Mouse (Mus musculus) mouse embryonic stem cell (cell line): ENCODE data around the gene Sit1.

Experiments
- in situ Hi-C, 2 experiments: fragments of 300-500 bp; cut with MboI; formaldehyde crosslinking; loops; 1 replicate in 1 of 2; 3 replicates in 1 of 2; pipeline ENCODE4 v1.14.3; 2019 to 2020; ENCODE audit warnings: low sequenced_read_pairs in 2 of 2, low pct_unique_long_range_greater_than_20kb in 1 of 2, mixed read lengths in 1 of 2; ENCODE audit not compliant: unreplicated experiment in 1 of 2

Sit1 gene

DNA sequence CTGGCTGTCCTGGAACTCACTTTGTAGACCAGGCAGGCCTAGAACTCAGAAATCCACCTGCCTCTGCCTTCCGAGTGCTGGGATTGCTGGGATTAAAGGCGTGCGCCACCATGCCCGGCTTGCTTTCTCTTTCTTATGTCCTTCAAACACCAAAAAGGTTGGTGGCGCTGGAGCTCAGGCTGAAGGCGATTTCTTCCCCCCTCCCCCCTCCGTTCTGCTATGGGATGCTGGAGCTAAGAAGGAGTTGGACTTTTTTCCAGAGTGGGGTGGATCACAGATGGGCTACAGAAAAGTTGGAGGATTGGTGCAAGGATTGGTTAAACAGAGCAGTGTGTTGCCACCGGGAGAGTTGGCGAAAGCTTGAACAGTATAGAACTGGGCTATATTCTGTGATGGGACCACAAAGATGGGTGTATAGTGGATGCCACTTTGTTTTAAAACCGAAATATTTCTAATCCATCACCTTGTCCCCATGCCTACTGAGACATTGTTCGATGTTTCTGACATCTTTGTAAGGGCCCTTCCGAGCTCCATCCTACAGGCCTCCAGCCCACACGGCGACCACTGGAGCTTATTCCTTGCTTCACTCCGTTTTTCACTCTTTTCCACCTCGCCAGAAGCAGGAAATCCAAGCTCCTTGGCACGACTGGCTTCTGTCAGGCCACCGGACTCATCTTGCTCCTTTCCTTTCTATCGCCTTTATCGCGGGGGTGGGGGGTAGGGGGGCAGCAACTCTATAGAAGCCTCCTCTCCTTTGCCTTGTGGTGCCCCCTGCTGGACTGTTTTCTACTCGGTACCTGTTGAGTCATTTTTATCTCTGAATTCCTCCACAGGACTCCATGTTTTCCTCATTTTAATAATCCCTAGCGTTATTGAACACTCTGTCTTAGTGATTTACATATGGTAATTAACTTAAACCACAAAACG is 4.4 kb downstream of the Sit1 start:
- in situ Hi-C loops: loop anchor here in 1 of 2 experiments (5.0 kb wide), 1 partner anchor 37 kb away; the partner anchor contains the start of gene Tesk1

DNA sequence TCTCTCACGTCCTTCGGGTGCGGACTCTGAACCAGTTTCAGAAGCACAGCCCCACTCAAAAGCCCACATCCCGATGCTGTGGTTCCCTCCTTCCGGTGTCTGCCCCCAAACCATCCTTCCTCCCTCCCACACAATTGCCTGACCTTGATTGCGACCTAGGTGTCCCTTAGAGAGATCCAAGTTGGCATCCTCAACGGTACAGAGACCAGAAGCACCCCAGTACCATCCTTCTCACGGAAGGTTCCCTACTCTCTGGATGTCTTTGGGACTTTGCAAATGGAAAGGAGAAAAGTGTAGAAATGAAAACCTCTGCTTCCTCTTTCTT is 5.0 kb downstream of the Sit1 start:
- in situ Hi-C loops: loop anchor here in 1 of 2 experiments (5.0 kb wide), 1 partner anchor 36 kb away; the partner anchor contains the start of gene Tesk1

DNA sequence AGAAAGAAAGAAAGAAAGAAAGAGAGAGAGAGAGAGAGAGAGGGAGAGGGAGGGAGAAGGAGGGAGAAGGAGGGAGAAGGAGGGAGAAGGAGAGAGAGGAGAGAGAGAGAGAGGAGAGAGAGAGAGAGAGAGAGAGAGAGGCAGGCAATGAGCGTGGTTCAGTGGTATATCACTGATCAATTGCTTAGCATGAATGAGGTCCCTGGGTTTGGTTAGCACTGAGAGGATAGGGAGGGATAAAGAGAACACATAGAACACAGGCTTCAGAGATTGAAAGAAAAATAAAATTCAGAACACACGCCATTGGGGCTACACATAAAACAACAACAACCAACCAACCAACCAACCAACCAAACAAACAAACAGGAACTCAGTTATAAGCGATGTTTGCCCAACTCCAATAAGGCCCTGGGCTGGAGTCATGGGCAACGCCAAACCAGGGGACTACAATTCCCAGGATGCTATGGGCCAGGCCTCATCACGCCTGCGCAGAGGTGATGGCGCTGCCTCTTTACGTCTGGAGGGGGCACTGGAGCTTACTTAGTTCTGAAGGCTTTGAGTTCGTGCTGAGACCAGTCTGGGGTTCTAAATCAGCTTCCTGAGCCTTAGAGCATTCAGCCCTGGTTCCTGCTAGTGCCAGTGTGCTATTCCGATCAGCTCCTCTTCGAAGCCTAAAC is 5.5 kb downstream of the Sit1 start:
- in situ Hi-C loops: loop anchor here in 1 of 2 experiments (5.0 kb wide), 1 partner anchor 36 kb away; the partner anchor contains the start of gene Tesk1

DNA sequence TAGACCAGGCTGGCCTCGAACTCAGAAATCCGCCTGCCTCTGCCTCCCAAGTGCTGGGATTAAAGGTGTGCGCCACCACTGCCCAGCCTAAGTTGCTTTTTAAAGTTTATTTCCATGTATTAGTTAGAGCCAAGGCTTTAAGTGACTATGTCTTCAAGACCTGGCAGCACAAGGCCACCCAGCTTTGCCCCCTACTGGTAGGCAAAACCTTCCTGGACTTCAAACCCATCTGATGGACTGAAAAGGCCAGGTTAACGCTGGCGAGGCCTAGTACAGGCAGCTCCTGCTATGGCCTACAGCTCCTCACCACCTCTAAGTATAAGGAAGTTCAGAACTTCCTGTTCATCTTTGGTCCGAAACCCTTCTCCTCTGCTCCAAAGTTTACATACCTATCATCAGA is 6.9 kb downstream of the Sit1 start:
- in situ Hi-C loops: loop anchor here in 1 of 2 experiments (5.0 kb wide), 1 partner anchor 34 kb away; the partner anchor contains the start of gene Tesk1

DNA sequence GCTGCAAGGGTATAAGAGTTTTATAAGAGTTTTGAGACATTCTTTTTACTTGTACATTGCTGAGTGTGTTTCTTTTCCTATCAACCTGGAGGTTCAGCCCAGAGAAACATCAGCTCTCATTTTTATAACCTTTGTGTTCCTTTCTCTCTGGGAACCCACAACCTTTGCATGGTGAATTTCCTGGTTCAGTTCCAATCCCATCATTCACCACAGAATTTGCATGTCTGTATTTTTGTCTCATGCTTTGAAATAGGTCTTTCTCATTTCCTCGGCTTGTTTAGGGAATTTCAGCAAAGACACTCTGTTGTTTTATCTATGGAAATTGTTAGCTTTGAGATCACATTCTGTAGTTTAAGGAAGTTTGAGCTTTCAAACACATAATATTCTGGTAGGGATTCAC is 9.9 kb downstream of the Sit1 start:
- in situ Hi-C loops: no loop called here

DNA sequence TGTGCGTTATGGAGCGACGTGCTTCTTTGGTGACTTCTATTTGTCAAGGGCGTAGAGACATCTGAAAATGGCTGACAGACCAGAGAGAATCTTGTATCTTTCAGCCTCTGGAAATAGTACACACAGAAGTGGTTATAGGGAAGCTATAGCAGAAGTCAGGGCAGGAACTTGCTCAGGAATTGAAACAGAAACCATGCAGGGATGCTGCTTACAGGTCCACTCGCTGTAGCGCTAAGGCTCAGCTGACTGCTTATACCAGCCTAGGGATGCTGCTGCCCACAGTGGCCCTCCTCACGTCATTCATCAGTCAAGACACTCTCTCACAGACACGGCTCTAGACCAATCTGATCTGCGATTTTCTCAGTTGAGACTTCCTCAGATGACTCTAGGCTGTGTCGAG is 13.2 kb downstream of the Sit1 start:
- in situ Hi-C loops: no loop called here

DNA sequence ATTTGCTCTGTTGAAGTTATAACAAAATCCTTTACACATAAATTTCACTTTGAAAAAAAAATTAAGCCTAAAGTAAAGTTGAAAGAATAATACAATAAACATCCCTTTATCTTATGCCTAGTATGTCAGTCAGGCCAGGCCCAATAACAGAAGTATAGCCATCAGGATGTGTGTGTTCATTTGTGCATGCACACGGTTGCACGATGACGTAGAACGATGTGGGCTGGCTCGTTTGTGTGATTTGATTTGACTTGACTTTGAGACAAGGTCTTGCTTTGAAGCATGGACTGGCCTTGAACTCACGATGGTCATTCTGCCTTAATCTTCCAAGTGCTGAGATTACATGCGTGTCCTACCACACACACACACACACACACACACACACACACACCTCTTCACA is 16.7 kb downstream of the Sit1 start:
- in situ Hi-C loops: no loop called here

DNA sequence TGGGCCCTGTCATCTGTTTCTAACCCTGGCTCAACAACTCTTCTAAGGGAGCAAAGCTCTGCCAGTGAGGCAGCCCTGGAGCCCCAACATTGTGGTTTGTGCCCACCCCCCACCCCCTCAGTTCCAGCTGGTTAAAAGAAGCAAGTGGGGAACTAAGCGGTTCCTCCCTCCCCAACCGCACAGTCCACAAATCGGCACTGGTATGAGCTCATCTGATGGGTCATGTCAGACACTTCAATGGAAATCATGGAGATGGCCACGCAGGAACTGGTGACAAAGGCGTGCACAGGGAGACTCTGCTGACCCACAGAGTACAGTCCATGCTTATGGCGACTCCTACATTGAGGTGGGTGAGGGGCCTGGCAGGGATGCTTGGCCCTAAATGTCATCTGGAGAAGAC is 17.6 kb downstream of the Sit1 start:
- in situ Hi-C loops: no loop called here

DNA sequence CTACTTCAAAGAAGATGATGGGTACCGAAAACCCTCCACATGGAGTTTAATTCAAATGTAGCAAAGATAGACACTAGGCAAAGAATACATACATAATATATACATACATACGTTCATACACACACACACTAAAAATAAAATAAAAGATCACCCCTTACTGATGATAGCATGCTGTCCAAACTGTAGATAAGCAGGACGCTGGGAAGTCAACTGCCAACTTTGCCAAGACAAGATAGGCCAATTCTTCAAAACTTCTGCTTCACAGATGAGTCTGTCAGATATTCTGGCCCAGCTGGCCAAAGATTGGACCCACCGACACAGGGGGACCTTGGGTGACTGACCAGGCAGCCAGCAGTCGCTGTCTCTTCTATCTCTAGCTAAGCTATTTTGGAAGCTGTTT is 20.4 kb downstream of the Sit1 start:
- in situ Hi-C loops: no loop called here

DNA sequence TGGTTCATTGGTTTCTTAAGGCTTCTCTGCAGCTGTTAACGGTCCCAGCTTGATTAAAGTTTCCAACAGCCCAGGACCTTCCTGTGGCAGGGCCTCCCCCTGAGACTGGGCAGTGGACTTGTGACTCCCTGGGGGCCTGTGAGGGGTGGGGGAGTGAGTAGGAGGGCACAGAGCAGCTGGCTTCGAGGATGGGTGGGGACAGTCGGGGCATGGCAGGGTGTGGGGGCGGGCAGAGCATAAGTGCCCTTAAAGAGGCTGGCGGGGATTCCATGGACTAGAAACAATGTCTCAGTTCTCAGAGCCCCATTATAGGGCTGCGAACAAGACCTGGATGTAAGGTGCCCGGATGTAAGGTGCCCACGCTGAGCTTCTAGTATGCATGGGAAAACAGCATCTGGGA is 26.4 kb downstream of the Sit1 start:
- in situ Hi-C loops: no loop called here

DNA sequence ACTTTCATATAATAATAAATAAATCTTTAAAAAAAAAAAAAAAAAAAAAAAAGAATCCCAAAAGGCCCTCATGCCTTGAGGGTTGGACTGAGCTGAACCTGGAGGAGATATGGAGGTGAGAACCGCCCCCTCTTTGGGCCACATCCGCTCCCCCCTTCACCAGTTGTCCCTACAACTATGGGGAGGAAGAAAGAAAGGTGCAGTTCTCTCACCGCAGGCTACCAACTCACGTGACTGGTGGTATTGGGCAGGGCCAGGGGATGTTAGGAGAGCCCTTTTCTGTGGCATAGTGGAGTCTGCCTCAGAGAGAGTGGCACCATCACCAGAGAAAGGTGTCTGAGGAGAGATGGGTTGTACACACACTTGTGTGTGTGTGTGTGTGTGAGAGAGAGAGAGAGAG is 27.1 kb downstream of the Sit1 start:
- in situ Hi-C loops: no loop called here

DNA sequence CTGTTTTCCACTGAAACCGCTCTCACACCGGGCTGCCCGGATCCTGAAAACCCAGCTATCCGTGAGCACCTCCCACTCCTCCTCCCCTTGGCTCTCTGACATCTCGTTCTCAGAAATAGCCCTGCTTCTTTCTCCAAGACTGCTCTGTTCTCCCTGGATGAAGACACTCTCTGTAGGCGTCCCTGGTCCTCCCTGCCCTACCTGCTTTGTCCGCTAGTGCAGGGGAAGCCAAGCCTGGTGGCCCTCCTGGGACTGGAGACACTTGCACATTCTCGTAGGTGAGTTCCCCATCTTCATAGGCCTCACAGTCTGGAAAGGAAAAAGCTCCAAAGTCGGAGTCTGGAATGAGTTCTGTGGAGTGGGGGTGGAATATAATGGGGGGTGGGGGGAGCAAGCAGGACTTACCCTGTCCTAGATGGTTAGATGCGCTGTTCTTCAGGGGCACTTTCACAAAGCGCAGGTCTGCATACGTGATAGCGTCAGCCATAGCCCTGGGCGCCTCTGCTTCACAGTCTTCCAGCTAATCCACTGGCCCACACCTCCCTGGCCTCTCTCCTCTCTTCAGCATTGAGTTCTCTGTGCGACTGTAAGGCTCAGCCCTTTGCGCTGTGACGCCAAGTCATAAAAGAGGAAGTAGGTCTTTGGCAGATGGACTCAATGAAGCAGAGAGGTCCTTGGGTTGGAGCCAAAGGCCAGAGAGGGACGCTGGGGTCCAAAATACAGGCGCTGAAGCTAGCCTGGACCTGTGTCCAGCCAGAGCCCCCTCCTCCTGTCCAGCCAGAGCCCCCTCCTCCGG is 29.3 kb downstream of the Sit1 start, which contains the start of gene Cd72:
Gene Cd72 (minus strand): TSS at position 588 of the 796 bp plus-strand sequence.
- in situ Hi-C loops: no loop called here

DNA sequence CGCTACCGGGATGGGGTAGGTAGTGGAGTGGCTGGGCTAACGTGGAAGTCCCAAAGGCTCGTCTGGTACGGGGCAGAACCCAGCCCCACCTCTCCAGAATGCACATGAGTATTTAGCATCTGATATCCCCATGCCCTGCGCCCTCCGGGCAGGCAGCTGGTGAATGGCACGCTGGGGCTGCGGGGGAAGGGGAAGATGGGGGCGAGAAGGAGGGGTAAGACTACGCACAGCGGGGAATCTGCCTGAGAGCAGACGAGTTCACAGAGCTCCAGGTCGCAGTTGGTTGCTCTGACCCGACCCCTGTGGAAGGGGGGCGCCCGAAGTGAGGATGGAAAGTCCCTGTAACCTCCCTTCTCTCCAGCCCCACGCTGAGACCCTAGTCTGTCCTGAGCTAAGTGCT is 30.1 kb downstream of the Sit1 start:
- in situ Hi-C loops: no loop called here

DNA sequence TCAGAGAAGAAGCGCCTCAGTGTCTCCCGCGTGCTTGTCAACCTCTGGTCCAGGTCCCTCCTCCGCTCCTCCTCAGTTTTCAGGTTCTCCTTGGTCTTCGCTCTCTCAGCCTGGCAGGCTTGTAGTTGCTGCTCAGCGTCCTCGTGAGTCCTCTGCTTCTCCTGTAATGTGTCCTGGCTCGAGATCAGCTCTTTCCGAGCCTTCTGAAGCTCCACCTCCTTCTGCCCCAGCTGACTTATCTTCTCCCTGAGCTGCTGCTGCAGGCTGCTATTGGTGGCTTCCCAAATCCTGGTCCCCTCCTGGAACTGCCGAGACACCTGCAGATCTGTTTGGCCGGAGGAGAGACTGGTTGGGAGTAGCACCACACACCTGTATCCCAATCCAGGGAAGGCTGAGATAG is 31.2 kb downstream of the Sit1 start:
- in situ Hi-C loops: no loop called here

DNA sequence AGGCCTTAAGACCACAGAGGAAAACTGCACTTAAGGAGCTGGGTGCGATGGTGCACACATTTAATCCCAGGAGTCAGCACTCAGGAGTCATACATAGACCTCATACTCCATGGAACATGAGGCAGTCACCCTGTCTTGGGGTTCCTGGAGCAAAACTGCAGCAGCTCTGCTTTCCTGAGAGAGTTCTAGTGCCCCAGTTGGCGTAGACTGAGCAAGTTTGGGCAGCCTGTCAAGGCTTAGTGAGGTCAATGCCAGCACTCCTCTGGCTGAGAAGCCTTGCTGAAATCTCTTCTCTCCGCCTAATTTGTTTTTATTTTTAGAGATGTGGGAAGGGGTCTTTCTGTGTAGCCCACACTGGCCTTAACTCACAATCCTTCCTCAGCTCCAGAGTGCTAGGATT is 35.0 kb downstream of the Sit1 start:
- in situ Hi-C loops: no loop called here

DNA sequence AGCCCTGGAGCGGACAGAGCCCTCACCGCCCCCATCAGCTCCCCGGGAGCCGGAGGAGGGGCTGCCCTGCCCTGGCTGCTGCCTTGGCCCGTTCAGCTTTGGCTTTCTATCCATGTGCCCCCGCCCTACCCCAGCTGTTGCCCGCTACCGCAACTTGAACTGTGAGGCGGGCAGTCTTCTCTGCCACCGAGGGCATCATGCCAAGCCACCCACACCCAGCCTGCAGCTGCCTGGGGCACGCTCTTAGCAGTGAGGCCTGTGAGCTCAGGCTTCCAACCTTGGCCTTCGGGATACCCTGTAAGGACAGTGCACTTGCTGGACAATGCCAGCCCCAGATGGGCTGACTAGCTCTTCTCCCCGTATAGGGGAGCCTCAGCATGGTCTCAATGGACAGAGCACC is 36.3 kb downstream of the Sit1 start:
- in situ Hi-C loops: no loop called here

DNA sequence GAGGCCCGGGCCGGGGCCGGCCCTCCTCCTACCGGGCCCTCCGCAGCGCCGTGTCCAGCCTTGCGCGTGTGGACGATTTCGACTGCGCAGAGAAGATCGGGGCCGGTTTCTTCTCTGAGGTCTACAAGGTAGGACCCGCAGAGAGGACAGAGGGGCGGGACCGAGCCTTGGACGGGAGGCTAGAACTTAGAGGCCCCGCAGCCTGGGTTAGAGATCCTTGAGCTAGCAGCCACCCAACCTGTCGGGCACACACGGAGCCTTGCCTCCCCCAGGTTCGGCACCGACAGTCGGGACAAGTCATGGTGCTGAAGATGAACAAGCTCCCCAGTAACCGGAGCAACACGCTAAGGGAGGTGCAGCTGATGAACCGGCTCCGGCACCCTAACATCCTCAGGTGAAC is 40.0 kb downstream of the Sit1 start:
- in situ Hi-C loops: loop anchor here (5.0 kb wide), 2 partner anchors 34 to 39 kb away; partner anchors contain the start of gene Sit1 (in 1 of the 2)

DNA sequence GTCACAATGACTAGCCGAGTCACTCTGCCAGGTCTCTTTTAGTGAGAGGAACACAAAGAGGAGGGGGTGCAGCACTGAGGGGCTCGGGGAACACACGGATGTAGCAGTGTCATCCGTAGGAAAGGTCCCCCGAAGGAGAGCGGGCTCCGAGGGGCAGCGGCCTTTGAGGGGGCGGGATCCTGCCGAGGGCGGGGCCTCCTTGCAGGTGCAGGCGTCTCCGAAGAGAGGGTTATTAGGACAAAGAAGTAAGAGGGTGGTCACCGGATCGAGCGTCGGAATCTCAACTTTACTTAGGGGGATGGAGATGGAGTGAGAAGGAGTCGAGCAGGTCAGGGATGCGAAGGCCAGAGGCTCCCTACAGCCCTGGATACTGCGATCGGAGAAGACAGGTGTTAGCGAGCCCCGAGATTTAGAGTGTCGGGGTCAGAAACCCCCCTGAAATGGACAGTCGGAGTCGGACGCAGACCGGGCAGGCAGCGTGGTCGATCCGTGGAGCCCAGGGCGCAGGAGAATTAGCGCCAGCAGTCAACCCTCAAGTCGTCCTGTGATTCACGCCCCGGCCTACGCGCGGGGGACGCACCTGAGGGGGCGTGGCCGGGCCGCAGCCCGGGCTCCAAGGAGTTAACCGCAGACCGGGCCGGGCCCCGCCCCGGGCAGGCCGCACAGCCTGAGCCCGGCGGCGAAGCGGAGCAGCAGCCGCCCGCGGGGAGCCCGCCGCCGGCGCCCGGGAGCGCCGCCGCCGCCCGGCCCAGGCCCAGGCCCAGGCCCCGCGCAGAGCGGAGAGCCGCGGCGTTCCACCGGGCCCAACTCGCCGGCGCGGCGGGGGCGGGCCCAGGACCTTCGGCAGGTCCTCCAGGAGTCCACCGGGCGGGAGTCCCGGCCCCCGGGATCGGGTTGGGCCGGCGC is 40.8 kb downstream of the Sit1 start:
- in situ Hi-C loops: loop anchor here (5.0 kb wide), 2 partner anchors 35 to 40 kb away; partner anchors contain the start of gene Sit1 (in 1 of the 2)
